Mouse (Mus musculus) embryonic facial prominence, embryonic 15.5 days (tissue): ENCODE measurements at regions not wholly inside any gene's neighbourhood (a gene's known extent, or its start where the extent isn't known, plus 50 kb on each side); places are given as distances from the start of the nearest gene placed in this dataset.

Experiments used
- ATAC-seq: fragments of 200-750 bp; cut with Nextera tagmentation; 2 replicates; pipeline ENCODE4 v1.8.0; 2017; ENCODE audit warnings: low read depth, moderate TSS enrichment; ENCODE audit not compliant: insufficient number of reproducible peaks, low FRiP score, low TSS enrichment
- H3K27ac ChIP-seq: fragments of 300-500 bp; sonication (generic); replicated peaks from 2 replicates; pipeline ENCODE4 v1.5.1; 2015; ENCODE audit warnings: mild to moderate bottlenecking, inconsistent platforms
- H3K27me3 ChIP-seq: fragments of 300-500 bp; sonication (generic); 2 replicates; pipeline ENCODE4 v1.6.1; 2015; ENCODE audit warnings: inconsistent platforms
- H3K36me3 ChIP-seq: fragments of 300-500 bp; sonication (generic); 2 replicates; pipeline ENCODE4 v1.6.1; 2015; ENCODE audit warnings: mild to moderate bottlenecking, inconsistent platforms
- H3K4me1 ChIP-seq: fragments of 300-500 bp; sonication (generic); 2 replicates; pipeline ENCODE4 v1.6.1; 2015; ENCODE audit warnings: inconsistent platforms
- H3K4me2 ChIP-seq: fragments of 300-500 bp; sonication (generic); replicated peaks from 2 replicates; pipeline ENCODE4 v1.6.1; 2015; ENCODE audit warnings: mild to moderate bottlenecking, inconsistent platforms
- H3K4me3 ChIP-seq: fragments of 300-500 bp; sonication (generic); replicated peaks from 2 replicates; pipeline ENCODE4 v1.5.1; 2015; ENCODE audit warnings: mild to moderate bottlenecking, inconsistent platforms
- H3K9ac ChIP-seq: fragments of 300-500 bp; sonication (generic); 2 replicates; pipeline ENCODE4 v1.6.1; 2015; ENCODE audit warnings: inconsistent platforms
- H3K9me3 ChIP-seq: fragments of 300-500 bp; sonication (generic); replicated peaks from 2 replicates; pipeline ENCODE4 v1.6.1; 2016; ENCODE audit warnings: inconsistent platforms
- WGBS: fragments of 180-500 bp; shearing (Covaris S2); methylation state at CpG from one replicate; pipeline ENCODE4 v1.1.7; 2015; 5-methylcytosine and 5-hydroxymethylcytosine counted together

DNA sequence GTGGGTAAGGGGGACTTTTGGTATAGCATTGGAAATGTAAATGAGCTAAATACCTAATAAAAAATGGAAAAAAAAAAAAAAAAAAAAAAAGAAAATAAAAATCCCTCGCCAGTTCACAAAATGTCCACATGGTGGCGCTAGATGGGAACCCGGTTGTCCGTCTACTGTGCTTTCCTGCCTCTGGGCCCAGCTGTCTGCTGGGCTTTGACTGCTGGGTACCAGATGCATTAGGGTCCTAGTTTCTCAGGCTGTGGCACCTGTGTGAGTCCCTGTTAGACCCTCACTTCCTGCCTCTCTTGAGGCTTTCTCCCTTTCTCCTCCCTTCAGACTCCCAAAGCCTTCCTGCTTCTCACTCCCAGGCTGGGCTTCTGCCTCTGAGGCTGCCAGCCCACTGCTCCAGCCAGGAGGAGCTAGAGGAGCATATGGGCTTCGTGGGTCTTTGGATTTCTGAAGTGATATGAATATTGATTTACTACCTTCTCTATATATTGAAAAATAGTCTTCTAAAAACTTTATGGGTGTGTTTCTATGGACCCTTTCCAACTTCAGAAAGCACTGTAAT lies 145.7 kb upstream of the Syt6 start:
- Histone ChIP-seq H3K4me1 (no peaks in the 10 kb centered on the region), H3K27me3 (no peaks in the 10 kb centered on the region), H3K36me3 (no peaks in the 10 kb centered on the region), H3K9me3 (no peaks in the 10 kb centered on the region), H3K27ac (no peak overlapping the region), H3K4me2 (no peak overlapping the region), H3K9ac (no peak overlapping the region), H3K4me3 (no peak overlapping the region)
- WGBS: 15% methylated on average over 4 of the region's 5 CpGs
- ATAC-seq: no peak

DNA sequence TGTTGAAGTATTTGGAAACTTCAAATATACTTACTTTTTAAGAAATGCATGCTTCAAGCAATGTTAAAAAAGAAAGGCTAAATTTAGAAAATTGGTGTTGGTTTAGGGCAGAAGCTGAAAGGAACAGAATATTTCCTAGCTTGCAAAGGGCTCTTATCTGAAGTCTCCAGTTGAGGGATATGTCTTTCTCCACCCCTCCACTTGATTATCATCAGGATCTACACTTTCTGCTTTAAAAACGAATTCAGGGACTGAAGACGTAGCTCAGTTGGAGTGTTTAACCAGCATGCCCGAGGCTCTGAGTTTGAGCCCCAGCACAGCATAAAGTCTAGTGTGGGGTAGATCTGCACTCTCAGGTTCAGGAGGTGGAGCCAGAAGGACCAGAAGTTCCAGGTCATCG lies 144.9 kb upstream of the Syt6 start:
- WGBS: 65% methylated on average over 4 of the region's 4 CpGs
- H3K9me3 ChIP-seq: no peaks in the 10 kb centered on the region
- no peaks in the 10 kb centered on the region for H3K4me1 ChIP-seq
- no peak overlapping the region for H3K9ac ChIP-seq
- H3K27me3 ChIP-seq: no peaks in the 10 kb centered on the region
- H3K27ac ChIP-seq: no peak overlapping the region
- H3K36me3 ChIP-seq: no peaks in the 10 kb centered on the region
- H3K4me2 ChIP-seq: no peak overlapping the region
- no peak overlapping the region for H3K4me3 ChIP-seq
- ATAC-seq: no peak

DNA sequence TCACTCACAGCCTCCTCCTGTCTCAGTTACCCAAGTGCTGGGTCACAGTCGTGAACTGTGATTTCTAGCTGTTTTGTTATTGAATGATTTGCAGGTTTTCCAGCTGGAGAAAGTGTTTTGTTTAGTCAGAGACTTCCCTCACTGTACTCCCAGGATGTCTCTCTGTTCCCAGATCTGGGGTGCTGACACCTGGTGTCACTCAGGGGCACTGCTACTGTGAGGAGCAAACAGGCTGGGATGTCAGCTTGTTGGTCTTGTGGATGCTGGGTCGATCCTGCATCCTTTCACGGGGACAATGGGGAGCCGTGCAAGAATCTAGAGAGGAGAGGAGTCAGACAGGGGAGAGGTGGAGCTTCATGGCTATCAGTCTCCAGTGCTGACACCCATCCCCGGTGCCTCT lies 142.8 kb upstream of the Syt6 start:
- WGBS: 41% methylated on average over 5 of the region's 5 CpGs
- ATAC-seq: no peak
- H3K27me3 ChIP-seq: no peaks in the 10 kb centered on the region

GRCm38 (mm10) chr3:103436902-103437603 lies 138.0 kb upstream of the Syt6 start:
- Histone ChIP-seq H3K36me3 (no peaks in the 10 kb centered on the region), H3K4me3 (no peak overlapping the region), H3K9me3 (no peaks in the 10 kb centered on the region), H3K4me1 (no peaks in the 10 kb centered on the region), H3K27me3 (no peaks in the 10 kb centered on the region), H3K27ac (no peak overlapping the region), H3K4me2 (no peak overlapping the region), H3K9ac (no peak overlapping the region)
- ATAC-seq: no peak
- 59% methylated on average over 9 of the region's 9 CpGs for WGBS

More for the DNA sequence above, 142.8 kb upstream of the Syt6 start:
- Histone ChIP-seq H3K9ac (no peak overlapping the region), H3K4me1 (no peaks in the 10 kb centered on the region), H3K9me3 (no peaks in the 10 kb centered on the region), H3K36me3 (no peaks in the 10 kb centered on the region), H3K27ac (no peak overlapping the region), H3K4me3 (no peak overlapping the region), H3K4me2 (no peak overlapping the region)

GRCm38 (mm10) chr3:103438791-103439354 lies 136.2 kb upstream of the Syt6 start:
- WGBS: 47% methylated on average over 12 of the region's 12 CpGs
- no peaks in the 10 kb centered on the region for H3K9me3 ChIP-seq
- H3K4me1 ChIP-seq: no peaks in the 10 kb centered on the region
- H3K4me2 ChIP-seq: no peak overlapping the region
- no peaks in the 10 kb centered on the region for H3K36me3 ChIP-seq
- H3K4me3 ChIP-seq: no peak overlapping the region
- no peak overlapping the region for H3K27ac ChIP-seq
- H3K9ac ChIP-seq: no peak overlapping the region
- no peak for ATAC-seq
- no peaks in the 10 kb centered on the region for H3K27me3 ChIP-seq

DNA sequence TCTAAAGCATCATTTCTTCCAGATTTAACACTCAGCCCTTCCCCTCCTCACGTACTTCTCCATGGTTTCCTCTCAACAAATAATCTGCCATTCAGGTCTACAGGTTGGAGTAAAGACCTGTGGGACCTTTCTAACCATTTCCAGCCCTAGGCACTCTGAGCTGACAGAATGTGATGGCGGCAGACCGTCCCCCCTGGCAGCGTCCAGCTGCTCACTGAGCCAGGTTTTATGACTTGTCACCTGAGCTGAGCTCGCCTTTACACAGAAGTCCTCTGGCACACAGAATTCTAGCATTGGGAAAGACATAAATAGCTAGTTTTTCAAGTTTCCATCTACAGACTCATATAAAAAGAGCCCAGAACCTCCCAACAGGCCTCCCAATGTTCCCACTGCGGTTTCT lies 131.8 kb upstream of the Syt6 start:
- Histone ChIP-seq H3K27me3 (no peaks in the 10 kb centered on the region), H3K9ac (no peak overlapping the region), H3K36me3 (no peaks in the 10 kb centered on the region), H3K9me3 (no peaks in the 10 kb centered on the region), H3K27ac (no peak overlapping the region), H3K4me3 (no peak overlapping the region), H3K4me1 (no peaks in the 10 kb centered on the region), H3K4me2 (no peak overlapping the region)
- 69% methylated on average over 6 of the region's 6 CpGs for WGBS
- no peak for ATAC-seq

- Histone ChIP-seq H3K9ac (no peak overlapping the region), H3K36me3 (no peaks in the 10 kb centered on the region), H3K27me3 (no peaks in the 10 kb centered on the region), H3K4me3 (no peak overlapping the region), H3K27ac (no peak overlapping the region), H3K4me1 (no peaks in the 10 kb centered on the region), H3K9me3 (no peaks in the 10 kb centered on the region), H3K4me2 (no peak overlapping the region)
- WGBS: 70% methylated on average over 8 of the region's 8 CpGs
- no peak for ATAC-seq
These were observed 129.2 kb upstream of the Syt6 start for GRCm38 (mm10) chr3:103445852-103446251.

DNA sequence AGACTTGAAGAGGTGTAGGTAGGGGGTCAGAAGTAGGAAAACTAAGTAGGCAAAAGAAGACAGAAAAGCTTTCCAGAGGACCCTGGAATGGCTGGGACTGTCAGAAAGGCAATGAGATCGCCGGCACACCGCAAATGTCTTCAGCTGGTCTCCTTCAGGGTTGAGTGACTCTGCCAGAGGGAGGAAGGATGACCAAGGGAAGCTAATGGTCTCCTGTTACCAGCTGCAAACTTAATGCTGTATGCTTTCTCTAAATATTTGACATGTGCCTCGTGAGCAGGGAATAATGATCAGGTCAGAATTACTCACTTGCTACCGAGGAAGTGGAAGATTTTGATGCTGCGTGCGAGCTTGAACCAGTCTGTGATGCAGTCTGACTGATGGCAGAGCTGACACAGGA lies 125.2 kb upstream of the Syt6 start:
- WGBS: 54% methylated on average over 7 of the region's 7 CpGs
- Histone ChIP-seq H3K4me2 (no peak overlapping the region), H3K36me3 (no peaks in the 10 kb centered on the region), H3K4me1 (no peaks in the 10 kb centered on the region), H3K27me3 (no peaks in the 10 kb centered on the region), H3K4me3 (no peak overlapping the region), H3K9me3 (no peaks in the 10 kb centered on the region), H3K27ac (no peak overlapping the region), H3K9ac (no peak overlapping the region)
- no peak for ATAC-seq

DNA sequence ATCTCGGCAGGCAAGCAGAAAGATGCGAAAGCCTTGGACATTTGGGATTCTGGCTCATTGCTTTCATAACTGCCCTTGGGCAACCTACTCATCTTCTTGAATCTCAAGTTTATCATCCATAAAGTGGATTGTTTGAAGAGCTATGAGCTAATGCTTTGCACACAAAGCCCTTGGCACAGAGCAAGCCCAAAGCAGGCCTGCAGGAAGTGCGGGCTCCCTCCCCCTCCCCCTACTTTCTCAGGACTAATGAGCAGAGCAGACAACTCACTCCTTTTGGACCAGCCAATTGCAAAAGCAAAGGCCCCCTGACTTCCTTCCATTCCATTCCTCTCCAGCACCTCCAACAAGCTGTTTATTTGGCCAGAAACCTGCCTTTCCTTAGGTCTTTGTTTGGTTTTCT lies 123.1 kb upstream of the Syt6 start:
- Histone ChIP-seq H3K4me2 (no peak overlapping the region), H3K4me1 (no peaks in the 10 kb centered on the region), H3K4me3 (no peak overlapping the region), H3K27me3 (no peaks in the 10 kb centered on the region), H3K36me3 (no peaks in the 10 kb centered on the region), H3K9me3 (no peaks in the 10 kb centered on the region), H3K9ac (no peak overlapping the region), H3K27ac (no peak overlapping the region)
- ATAC-seq: no peak
- WGBS: 75% methylated on average over 3 of the region's 3 CpGs

- no peaks in the 10 kb centered on the region for H3K9me3 ChIP-seq
- no peaks in the 10 kb centered on the region for H3K27me3 ChIP-seq
- H3K9ac ChIP-seq: no peak overlapping the region
- peaks cover 7% of the 10 kb centered on the region; the same call in 1 of the 2 replicates for H3K4me1 ChIP-seq
- H3K4me3 ChIP-seq: no peak overlapping the region
- H3K4me2 ChIP-seq: no peak overlapping the region
- ATAC-seq: no peak
- H3K36me3 ChIP-seq: no peaks in the 10 kb centered on the region
- 52% methylated on average over 4 of the region's 4 CpGs for WGBS
- no peak overlapping the region for H3K27ac ChIP-seq
These were observed 111.3 kb upstream of the Syt6 start for GRCm38 (mm10) chr3:103463760-103464159.

- Histone ChIP-seq H3K4me1 (peaks cover 7% of the 10 kb centered on the region; the same call in 1 of the 2 replicates), H3K4me3 (no peak overlapping the region), H3K27ac (no peak overlapping the region), H3K9me3 (no peaks in the 10 kb centered on the region), H3K27me3 (no peaks in the 10 kb centered on the region), H3K4me2 (no peak overlapping the region), H3K9ac (no peak overlapping the region), H3K36me3 (no peaks in the 10 kb centered on the region)
- WGBS: 46% methylated on average over 5 of the region's 5 CpGs
- ATAC-seq: no peak
These were observed 110.8 kb upstream of the Syt6 start for GRCm38 (mm10) chr3:103464181-103464580.

GRCm38 (mm10) chr3:103464729-103465128 lies 110.3 kb upstream of the Syt6 start:
- peaks cover 7% of the 10 kb centered on the region; the same call in 1 of the 2 replicates for H3K4me1 ChIP-seq
- H3K36me3 ChIP-seq: no peaks in the 10 kb centered on the region
- no peak overlapping the region for H3K27ac ChIP-seq
- ATAC-seq: no peak
- WGBS: 28% methylated on average over 4 of the region's 4 CpGs
- H3K9me3 ChIP-seq: no peaks in the 10 kb centered on the region
- no peak overlapping the region for H3K4me3 ChIP-seq
- no peak overlapping the region for H3K9ac ChIP-seq
- H3K4me2 ChIP-seq: no peak overlapping the region
- no peaks in the 10 kb centered on the region for H3K27me3 ChIP-seq
